23 mouse cellular contexts compared by ENCODE assay signal in the genomic region with DNA sequence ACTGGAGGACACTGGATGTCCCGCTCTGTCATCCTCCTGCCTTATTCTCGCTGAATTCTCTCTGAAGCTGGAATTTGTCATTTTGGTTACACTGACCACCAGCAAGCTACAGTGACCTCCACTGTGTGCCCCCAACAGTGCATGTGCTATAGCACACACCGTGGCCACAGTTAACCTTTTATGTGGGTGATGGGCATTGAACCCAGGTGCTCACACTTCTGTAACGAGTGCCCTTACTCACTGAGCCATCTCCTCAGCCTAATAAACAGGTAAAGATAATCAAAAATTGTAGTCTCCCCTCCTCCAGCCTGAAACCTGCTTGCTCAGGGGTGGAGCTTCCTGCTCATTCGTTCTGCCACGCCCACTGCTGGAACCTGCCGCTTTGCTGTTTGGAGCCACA. TPM values are rescaled to one million over a fixed set of nuclear protein-coding genes. Genes with fewer than 3 reads are reported as not detected.
DNase-seq lines count a peak whose midpoint lies in the region; ATAC-seq and TF ChIP-seq lines count a peak whose summit lies in the region.
"Had no signal": no experiment of that assay in that cellular context is flagged by ENCODE, and none has a peak within 500 bp of the region (broad histone marks: within the 10 kb centered on the region; RNA-seq: fewer than 3 reads in every experiment).

No protein-coding gene starts in this region.

- H3K4me2 ChIP-seq in intestine, embryonic 15.5 days (replicated peaks) = no peak overlapping the region
- no peak overlapping the region for H3K4me2 ChIP-seq in intestine, postnatal 0 days (replicated peaks; ENCODE audit: low read depth)
- no peak overlapping the region for H3K4me2 ChIP-seq in lung, embryonic 14.5 days
- H3K4me2 ChIP-seq in lung, postnatal 0 days (replicated peaks; ENCODE audit: low read depth, low read length) = no peak overlapping the region
- H3K4me2 ChIP-seq in intestine, embryonic 16.5 days (ENCODE audit: low read depth, low read length) = no peak overlapping the region

- no peak for TF ChIP-seq CTCF in intestine, postnatal 0 days (IDR thresholded peaks at IDR 0.05; ENCODE audit: low read depth)
- no peak for TF ChIP-seq CTCF in lung, embryonic 14.5 days (IDR thresholded peaks at IDR 0.05; ENCODE audit: low read depth)
- TF ChIP-seq CTCF in lung, postnatal 0 days (IDR thresholded peaks at IDR 0.05) = no peak

- no peaks in the 10 kb centered on the region for H3K36me3 ChIP-seq in intestine, embryonic 15.5 days
- H3K36me3 ChIP-seq in intestine, postnatal 0 days (ENCODE audit: control insufficient read depth, insufficient read depth) = no peaks in the 10 kb centered on the region
- H3K36me3 ChIP-seq in lung, embryonic 14.5 days (ENCODE audit: insufficient read depth) = no peaks in the 10 kb centered on the region
- no peaks in the 10 kb centered on the region for H3K36me3 ChIP-seq in lung, postnatal 0 days (ENCODE audit: insufficient read depth, low read length)
- H3K36me3 ChIP-seq in intestine, embryonic 16.5 days (ENCODE audit: control insufficient read depth, insufficient read depth, low read length) = no peaks in the 10 kb centered on the region
- H3K36me3 ChIP-seq: G1E had no signal

- H3K4me1 ChIP-seq in intestine, embryonic 15.5 days (replicated peaks) = 0 out of 2 replicates have a peak, but pooled peaks cover 2% of the 10 kb centered on the region
- no peaks in the 10 kb centered on the region for H3K4me1 ChIP-seq in intestine, postnatal 0 days (replicated peaks; ENCODE audit: control insufficient read depth, insufficient read depth, low read length)
- no peaks in the 10 kb centered on the region for H3K4me1 ChIP-seq in lung, embryonic 14.5 days (ENCODE audit: insufficient read depth)
- H3K4me1 ChIP-seq in lung, postnatal 0 days (ENCODE audit: insufficient read depth, low read depth, low read length) = no peaks in the 10 kb centered on the region
- H3K4me1 ChIP-seq in intestine, embryonic 16.5 days (ENCODE audit: control insufficient read depth, insufficient read depth, low read length) = no peaks in the 10 kb centered on the region

- no peak overlapping the region for H3K9ac ChIP-seq in intestine, embryonic 15.5 days
- no peak overlapping the region for H3K9ac ChIP-seq in intestine, postnatal 0 days (ENCODE audit: low read depth, low read length)
- H3K9ac ChIP-seq in lung, embryonic 14.5 days = no peak overlapping the region
- no peak overlapping the region for H3K9ac ChIP-seq in lung, postnatal 0 days (replicated peaks; ENCODE audit: low read depth)
- H3K9ac ChIP-seq in intestine, embryonic 16.5 days (ENCODE audit: low read depth, low read length) = no peak overlapping the region

- H3K9me3 ChIP-seq in intestine, embryonic 15.5 days = no peaks in the 10 kb centered on the region
- H3K9me3 ChIP-seq in intestine, postnatal 0 days (ENCODE audit: control insufficient read depth) = no peaks in the 10 kb centered on the region
- H3K9me3 ChIP-seq in lung, embryonic 14.5 days (ENCODE audit: low read depth, low read length) = no peaks in the 10 kb centered on the region
- no peaks in the 10 kb centered on the region for H3K9me3 ChIP-seq in lung, postnatal 0 days (ENCODE audit: low read length)
- no peaks in the 10 kb centered on the region for H3K9me3 ChIP-seq in intestine, embryonic 16.5 days (ENCODE audit: control insufficient read depth, low read length)

- H3K4me3 ChIP-seq in intestine, embryonic 15.5 days (replicated peaks) = no peak overlapping the region
- H3K4me3 ChIP-seq in intestine, postnatal 0 days (ENCODE audit: low read depth, low read length) = no peak overlapping the region
- H3K4me3 ChIP-seq in lung, embryonic 14.5 days (ENCODE audit: low read depth, low read length) = no peak overlapping the region
- no peak overlapping the region for H3K4me3 ChIP-seq in lung, postnatal 0 days (ENCODE audit: low read depth, low read length)
- no peak overlapping the region for H3K4me3 ChIP-seq in intestine, embryonic 16.5 days (ENCODE audit: low read length)

- H3K27me3 ChIP-seq in intestine, embryonic 15.5 days (replicated peaks) = no peaks in the 10 kb centered on the region
- no peaks in the 10 kb centered on the region for H3K27me3 ChIP-seq in intestine, postnatal 0 days (replicated peaks; ENCODE audit: control insufficient read depth, insufficient read depth, low read length)
- H3K27me3 ChIP-seq in lung, embryonic 14.5 days (ENCODE audit: insufficient read depth, low read length) = no peaks in the 10 kb centered on the region
- no peaks in the 10 kb centered on the region for H3K27me3 ChIP-seq in lung, postnatal 0 days (replicated peaks; ENCODE audit: insufficient read depth, low read length)
- H3K27me3 ChIP-seq in intestine, embryonic 16.5 days (replicated peaks; ENCODE audit: control insufficient read depth, insufficient read depth, low read length) = no peaks in the 10 kb centered on the region
- H3K27me3 ChIP-seq: CH12.LX, Patski had no signal

- TF ChIP-seq EP300 in lung, postnatal 0 days (IDR thresholded peaks at IDR 0.05) = no peak

- peak; percentile 15 for DNase-seq in heart, adult 11 months
- no peak for DNase-seq in heart, postnatal 4 days
- DNase-seq in lung, embryonic 14.5 days = no peak
- no peak for DNase-seq in lung, postnatal 0 days (ENCODE audit: low spot score)
- DNase-seq in cerebellum, adult 9-10 months = no peak
- DNase-seq: adrenal gland, adult 2 months; adrenal gland, adult 8-10 months; adrenal gland, postnatal 10 days; adrenal gland, postnatal 14 days; adrenal gland, postnatal 25 days; adrenal gland, postnatal 36 days; B cell, adult 2 months; cerebellum, adult 11 months; cerebellum, adult 11-12 months had no signal

- no peak overlapping the region for H3K27ac ChIP-seq in intestine, embryonic 15.5 days
- H3K27ac ChIP-seq in intestine, postnatal 0 days (ENCODE audit: low read depth, low read length) = no peak overlapping the region
- H3K27ac ChIP-seq in lung, embryonic 14.5 days (ENCODE audit: low read depth) = no peak overlapping the region
- no peak overlapping the region for H3K27ac ChIP-seq in lung, postnatal 0 days (ENCODE audit: low read length)
- no peak overlapping the region for H3K27ac ChIP-seq in intestine, embryonic 16.5 days (ENCODE audit: low read length)

- WGBS in intestine, embryonic 15.5 days = 62% methylated on average over 7 of the region's 7 CpGs
- WGBS in intestine, postnatal 0 days = 56% methylated on average over 6 of the region's 7 CpGs
- 66% methylated on average over 5 of the region's 7 CpGs for WGBS in lung, embryonic 14.5 days
- WGBS in lung, postnatal 0 days = 73% methylated on average over 5 of the region's 7 CpGs
- whole genome bisulfite sequencing in intestine, embryonic 16.5 days = 70% methylated on average over 5 of the region's 7 CpGs

- ATAC-seq in intestine, embryonic 15.5 days = peak; percentile 70
- no peak for ATAC-seq in intestine, postnatal 0 days
- 0 out of 2 replicates have a peak, but pooled peaks have one; percentile 24 for ATAC-seq in lung, embryonic 14.5 days (ENCODE audit: insufficient read depth)
- ATAC-seq in lung, postnatal 0 days = no peak
- peak; percentile 69 for ATAC-seq in intestine, embryonic 16.5 days
- ATAC-seq: activated CD4-positive, CD25-positive, alpha-beta regulatory T cell, adult 4 months; CD4-positive, CD25-positive, alpha-beta regulatory T cell, adult 4 months; Patski had no signal

RNA-seq across cellular contexts. Expression of gene Rin2, which starts 13.8 kb away (rescaled TPM):
- total RNA-seq in heart, postnatal 4 days (2021) = 10 to 100 TPM; 17.3 to 20.6 TPM
- 18.2 and 18.6 TPM in 2 replicates for polyA plus RNA-seq in intestine, embryonic 15.5 days (2015; fragmentation: Nextera tagmentation; extraction: Ambion mirVana)
- polyA plus RNA-seq in intestine, postnatal 0 days (2015; fragmentation: Nextera tagmentation; extraction: Ambion mirVana) = 10.2 and 11.9 TPM in 2 replicates
- 26.7 and 27.1 TPM in 2 replicates for polyA plus RNA-seq in lung, embryonic 14.5 days (2014; fragmentation: Nextera tagmentation; extraction: Ambion mirVana)
- polyA plus RNA-seq in lung, postnatal 0 days (2015; fragmentation: Nextera tagmentation; extraction: Ambion mirVana) = 50.3 and 55.2 TPM in 2 replicates
- polyA plus RNA-seq in intestine, embryonic 16.5 days (2015; fragmentation: Nextera tagmentation; extraction: Ambion mirVana) = 16.0 and 16.9 TPM in 2 replicates
- total RNA-seq: MEL had no signal
- polyA plus RNA-seq: G1E had no signal

Comparison
In these comparisons a context has a peak if more than half of its experiments do, and no peak if none do; other contexts are left out.
1. ATAC-seq: peak in intestine, embryonic 15.5 days (single experiment), lung, embryonic 14.5 days (single experiment) and intestine, embryonic 16.5 days (single experiment); none in intestine, postnatal 0 days (single experiment) and lung, postnatal 0 days (single experiment).